Mouse (Mus musculus): ENCODE measurements around the gene Uhrf1bp1l.
A peak's percentile ranks its signal among the peaks of the same experiment; 100 is the strongest.

The Uhrf1bp1l gene

DNA sequence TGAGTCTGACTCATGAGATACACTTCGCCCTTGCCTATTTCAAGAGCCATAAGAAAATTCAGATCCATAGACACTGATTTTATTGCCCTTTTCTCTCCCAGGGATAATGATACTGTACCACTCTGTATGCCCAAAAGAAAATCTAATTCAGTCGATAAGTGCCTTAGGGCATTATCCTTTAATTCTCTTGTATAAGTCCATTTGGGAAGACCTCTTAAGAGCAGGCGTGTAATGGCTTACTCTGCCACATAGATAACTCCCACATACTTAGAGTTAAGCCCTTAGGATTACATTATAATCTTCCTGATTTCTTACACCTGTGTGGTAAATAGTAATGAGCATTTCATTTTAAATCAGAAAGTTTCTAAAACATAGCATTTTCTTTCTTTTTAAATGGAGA, 1.8 kb downstream of the Uhrf1bp1l start:
- no peak for DNase-seq

GRCm38 (mm10) chr10:89747221-89747905, 2.6 kb downstream of the Uhrf1bp1l start:
- peak; percentile 6 to 11 for DNase-seq

GRCm38 (mm10) chr10:89747911-89748310, 3.1 kb downstream of the Uhrf1bp1l start:
- DNase-seq = no peak

DNA sequence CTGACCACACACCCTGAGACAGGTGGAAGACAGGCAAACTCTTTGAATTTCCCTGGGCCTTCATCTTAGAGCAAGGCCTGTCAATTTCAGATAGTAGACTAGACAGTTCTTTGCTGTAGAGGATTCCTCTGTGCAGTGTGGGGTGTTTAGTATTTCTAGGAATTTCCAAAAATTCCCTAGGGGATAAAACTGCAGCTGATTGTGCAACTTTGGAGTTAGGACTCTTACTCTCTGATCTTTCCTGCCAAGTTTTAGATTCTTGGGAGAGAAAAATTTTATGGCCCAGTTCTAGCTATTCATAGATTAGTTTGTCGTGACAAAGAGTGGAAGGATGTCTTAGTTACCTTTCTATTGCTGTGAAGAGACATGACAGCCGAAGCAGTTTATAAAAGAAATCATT, 3.8 kb downstream of the Uhrf1bp1l start:
- no peak for DNase-seq

DNA sequence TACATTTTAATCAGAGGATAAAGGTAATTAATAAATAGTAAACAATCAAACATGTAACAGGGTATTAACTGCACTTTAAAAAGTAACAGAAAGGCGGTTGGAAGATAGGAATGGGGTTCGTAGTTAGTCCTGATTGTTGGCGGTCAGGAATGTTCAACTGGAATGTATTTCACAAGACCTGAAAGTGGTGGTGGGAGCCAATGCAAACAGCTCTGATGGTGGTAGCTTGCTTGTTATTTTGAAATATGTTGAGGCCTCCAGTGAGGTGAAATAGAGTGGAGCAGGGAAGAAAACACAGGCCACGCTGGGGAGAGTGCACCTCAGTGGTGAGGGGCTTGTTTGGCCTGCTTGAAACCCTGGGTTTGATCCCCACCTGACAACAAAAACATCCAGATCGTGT, 6.3 kb downstream of the Uhrf1bp1l start:
- DNase-seq = no peak

GRCm38 (mm10) chr10:89755231-89755630, 10.4 kb downstream of the Uhrf1bp1l start:
- DNase-seq = no peak

GRCm38 (mm10) chr10:89760772-89761171, 16.0 kb downstream of the Uhrf1bp1l start:
- no peak for DNase-seq

- no peak for DNase-seq
Observed at GRCm38 (mm10) chr10:89764457-89765121, 19.8 kb downstream of the Uhrf1bp1l start.

GRCm38 (mm10) chr10:89765790-89766714, 21.3 kb downstream of the Uhrf1bp1l start:
- no peak for DNase-seq

- no peak for DNase-seq
Observed at GRCm38 (mm10) chr10:89768352-89769020, 23.7 kb downstream of the Uhrf1bp1l start.

DNA sequence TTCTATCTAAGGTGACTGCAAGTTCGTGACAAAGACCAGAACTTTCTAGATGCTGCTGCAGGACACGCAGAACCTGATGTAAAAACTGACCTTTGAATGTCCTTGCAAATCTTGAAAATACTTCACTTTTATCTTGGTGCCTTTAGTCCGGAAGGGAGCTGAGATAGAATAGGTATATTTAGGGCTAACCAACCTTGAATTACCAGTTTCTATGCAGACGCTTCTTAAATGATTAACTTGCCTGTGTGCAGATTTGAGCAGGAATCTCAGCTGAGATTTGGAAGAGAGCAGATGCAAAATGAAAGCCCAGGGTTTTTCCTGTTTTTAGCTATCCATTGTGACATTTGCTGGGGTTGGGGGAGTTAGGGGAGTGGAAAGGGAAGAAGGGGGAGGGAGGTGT, 24.3 kb downstream of the Uhrf1bp1l start:
- DNase-seq = no peak

DNA sequence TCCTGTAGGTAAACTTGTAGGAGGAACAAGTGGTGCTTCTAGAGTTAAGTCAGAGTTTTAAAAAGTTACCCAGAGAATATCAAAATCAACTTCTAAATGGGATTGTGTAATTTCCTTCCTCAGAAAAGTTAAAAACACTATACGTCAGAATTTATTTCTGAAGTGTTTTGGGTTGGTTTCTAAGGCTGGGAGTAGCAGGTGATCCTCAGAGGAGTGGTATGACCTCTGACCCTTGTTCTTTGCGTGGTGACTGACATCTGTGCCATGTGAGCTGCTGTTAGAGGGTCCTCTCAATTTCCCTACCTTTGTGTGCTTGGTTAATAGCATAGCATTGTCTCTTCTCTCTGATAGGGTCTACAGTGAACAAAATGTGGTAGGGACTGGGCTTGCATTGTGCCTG, 27.1 kb downstream of the Uhrf1bp1l start:
- DNase-seq = no peak

DNA sequence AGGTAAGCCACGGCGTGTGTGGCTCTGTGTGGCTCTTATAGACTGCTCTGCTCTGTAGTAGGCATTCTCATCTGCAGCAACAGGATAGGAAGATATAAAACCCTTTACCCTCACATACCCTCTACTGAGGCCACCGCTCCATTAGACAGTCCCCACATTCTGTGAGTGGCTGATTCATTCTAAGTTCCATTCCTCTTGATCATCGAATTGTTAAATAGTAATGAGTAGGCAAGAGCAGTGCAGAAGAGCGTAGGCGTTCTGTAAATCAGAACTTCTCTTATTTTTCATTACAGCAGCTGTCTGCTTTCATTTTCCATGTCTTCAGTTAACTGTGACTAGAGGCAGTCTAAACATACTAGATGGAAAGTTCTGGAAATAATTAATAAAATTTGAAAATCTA, 31.2 kb downstream of the Uhrf1bp1l start:
- DNase-seq = no peak

DNA sequence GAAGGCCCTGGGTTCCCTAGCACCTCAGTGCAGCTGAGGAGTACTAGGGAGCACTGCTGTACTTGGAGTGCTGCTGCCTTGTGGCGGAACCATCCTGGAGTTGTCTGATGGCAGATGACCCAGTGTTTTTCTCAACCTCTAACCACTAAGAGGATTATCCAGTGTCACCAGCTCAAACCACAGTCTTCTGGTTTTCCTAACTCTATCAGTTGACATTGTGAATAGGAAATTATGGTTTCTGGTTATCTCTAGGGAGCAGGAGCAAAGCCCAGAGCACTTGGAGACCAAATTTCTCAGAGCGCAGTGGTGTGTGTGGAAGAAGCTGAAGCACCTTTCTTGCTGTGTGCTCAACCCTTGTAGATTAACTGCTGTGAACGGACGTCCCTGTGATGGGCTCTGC, 47.1 kb downstream of the Uhrf1bp1l start:
- DNase-seq = no peak

DNA sequence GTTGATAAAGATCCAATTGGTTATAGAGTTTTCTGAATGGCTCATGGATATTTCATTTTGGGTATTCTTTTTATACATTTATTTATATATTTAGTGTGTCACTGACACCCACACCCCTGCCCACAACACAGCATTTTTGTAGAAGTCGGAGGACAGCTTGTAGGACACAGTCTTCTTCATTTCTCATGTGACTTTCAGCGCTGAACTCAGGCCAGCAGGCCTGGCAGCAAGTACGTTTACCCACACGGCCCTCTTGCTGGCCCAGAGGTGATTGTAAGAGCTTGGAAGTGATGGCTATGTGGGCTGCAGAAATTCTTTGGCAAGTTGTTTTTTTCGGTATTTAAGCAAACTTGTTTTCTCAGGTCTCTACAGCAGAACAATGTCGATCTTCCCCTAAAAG, 49.3 kb downstream of the Uhrf1bp1l start:
- DNase-seq = peak; percentile 23 to 25

- no peak for DNase-seq
Observed at GRCm38 (mm10) chr10:89819146-89819545, 74.4 kb downstream of the Uhrf1bp1l start.

DNA sequence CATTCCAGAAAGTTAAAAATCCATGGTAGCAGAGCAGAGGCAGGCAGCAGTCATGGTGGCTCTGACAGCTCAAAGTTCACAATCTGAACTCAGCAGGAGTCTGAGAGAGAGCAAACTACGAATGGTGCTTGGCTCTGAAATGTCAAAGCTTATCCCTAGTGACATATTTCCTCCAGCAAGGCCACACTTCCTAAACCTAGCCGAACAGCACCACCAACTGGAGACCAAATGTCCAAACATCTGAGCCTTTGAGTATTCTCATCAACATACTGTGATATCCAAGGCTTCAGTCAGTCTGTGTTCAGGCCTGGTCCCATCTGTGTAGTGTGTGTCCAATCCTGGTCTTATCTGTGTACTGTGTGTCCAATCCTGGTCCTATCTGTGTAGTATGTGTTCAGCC, 79.1 kb downstream of the Uhrf1bp1l start:
- no peak for DNase-seq

DNA sequence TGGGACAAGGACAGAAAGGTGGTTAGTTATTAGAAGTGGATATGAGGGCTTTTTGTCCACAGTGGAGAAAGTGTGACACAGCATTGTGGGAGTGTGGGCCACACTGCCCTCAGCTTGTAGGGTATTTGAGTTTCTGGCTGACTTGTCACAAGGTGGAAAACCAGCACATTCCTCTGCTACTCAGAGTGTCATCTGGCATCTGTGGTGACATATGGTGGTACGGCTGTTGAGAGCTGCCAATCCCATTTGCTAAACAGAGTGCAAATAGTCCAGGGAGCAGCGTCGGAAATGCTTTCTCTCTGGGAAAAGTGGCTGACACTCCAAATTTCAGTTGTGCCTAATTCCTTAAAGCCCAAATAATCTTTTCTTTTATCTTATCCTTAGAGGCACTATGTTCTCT, 82.1 kb downstream of the Uhrf1bp1l start:
- peak; percentile 84 to 89 for DNase-seq

DNA sequence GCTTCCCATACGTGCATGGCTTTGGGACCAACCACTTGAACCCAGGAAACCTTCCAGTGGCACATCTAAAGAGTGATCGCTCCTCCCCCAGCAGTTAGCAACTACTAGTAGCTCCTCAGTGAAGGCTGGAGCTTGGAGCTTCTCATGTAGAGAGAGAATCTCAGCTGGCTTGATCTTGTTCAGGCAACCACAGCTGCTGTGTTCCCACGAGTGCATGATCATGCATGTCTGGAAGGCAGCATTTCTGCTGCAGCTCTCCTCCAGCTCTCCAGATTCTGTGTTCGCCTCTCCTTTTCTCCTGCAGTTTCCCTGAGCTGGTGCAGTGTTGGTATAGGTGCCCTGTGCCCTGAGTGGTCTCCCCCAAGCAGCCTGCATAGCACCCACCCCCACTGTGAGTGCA, 87.5 kb downstream of the Uhrf1bp1l start:
- no peak for DNase-seq

DNA sequence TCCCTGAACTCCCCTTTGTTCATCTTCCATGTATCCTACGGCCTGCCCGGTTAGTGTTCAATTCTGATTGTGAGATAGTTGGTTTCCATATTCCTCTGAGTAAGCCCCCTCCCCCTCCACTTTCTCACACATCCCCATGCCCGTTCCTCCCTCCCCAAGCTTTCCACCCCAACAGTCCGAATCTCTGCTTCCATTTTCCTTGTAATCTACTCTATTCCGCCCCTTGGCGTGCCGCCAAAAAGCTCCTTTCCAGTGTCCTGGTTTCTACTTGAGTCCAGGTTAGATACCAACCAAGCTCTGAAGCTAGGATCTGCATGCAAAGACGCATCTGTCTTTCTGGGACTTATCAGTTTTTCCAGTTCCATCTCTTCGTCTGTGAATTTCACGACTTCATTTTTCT, 88.4 kb downstream of the Uhrf1bp1l start:
- peak; percentile 43 to 59 for DNase-seq

DNA sequence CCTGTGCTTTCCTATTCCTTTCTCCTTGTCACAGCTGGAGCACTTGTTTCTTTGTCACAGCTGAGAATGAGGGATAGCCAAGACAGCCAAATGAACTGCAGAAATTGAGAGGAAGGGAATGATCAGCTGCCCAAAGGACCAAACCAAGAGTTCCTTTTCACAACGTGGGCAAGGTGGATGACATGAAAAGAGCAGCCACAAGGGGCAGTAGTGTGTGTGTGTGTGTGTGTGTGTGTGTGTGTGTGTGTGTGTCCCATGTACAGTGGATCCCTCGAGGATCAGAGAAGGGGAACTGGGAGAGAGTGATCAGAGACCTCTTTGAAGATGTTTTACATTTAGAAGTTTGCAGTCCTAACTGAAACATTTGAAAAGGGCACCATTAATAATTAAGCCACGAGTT, 92.7 kb downstream of the Uhrf1bp1l start:
- no peak for DNase-seq

DNA sequence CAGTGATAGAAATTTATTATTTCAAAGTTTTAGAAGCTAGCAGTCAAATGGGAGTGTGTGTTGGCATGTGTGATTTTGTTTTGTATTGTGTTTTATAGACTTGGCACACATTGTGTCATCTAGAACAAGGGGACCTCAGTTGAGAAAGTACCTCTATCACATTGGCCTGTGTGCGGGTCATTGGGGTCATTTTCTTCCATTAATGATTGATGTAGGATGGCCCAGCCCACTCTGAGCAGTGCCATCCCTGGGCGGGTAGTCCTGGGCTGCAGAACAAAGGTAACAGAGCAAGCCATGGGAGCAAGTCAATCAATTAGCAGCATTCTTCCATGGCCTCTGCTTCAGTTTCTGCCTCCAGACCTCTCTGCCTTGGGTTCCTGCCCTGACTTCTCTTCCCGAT, 94.0 kb downstream of the Uhrf1bp1l start:
- DNase-seq = no peak

DNA sequence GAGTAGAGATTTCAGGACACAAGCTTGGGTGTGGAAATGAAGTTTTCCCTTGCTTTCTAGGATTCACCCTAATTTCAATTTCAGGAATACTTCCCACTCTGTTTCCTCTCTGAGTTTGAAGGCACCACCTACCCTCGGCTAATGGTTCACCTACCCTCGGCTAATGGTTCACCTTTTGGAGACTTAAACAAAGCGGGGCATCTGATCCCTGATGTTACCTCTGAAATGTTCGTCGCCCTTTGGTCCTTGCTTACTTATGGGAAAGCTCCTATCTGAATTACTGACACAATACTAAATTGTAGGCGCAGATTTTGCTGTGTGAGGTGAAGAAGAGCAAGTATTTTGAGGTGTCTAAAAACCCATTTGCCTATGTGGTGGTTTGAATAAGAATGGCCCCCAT, 106.2 kb downstream of the Uhrf1bp1l start:
- no peak for DNase-seq
